Mouse (Mus musculus) midbrain, embryonic 11.5 days (tissue): Measurements from ENCODE around the gene Aurka. TPM values are rescaled to one million over a fixed set of nuclear protein-coding genes. Genes with fewer than 3 reads are reported as not detected.

ENCODE experiments used
- ATAC-seq: fragments of 200-750 bp; cut with Nextera tagmentation; 2 replicates; pipeline ENCODE4 v1.8.0; 2017; ENCODE audit warnings: moderate TSS enrichment, moderate library complexity; ENCODE audit not compliant: low FRiP score
- DNase-seq: peaks from one replicate; pipeline ENCODE4 v3.0.0; 2015; ENCODE audit warnings: low spot score; ENCODE audit errors: missing footprints
- H3K27ac ChIP-seq: fragments of 300-500 bp; sonication (generic); 2 replicates; pipeline ENCODE4 v1.5.1; 2014; ENCODE audit warnings: low read depth, low read length
- H3K27me3 ChIP-seq: fragments of 300-500 bp; sonication (generic); 2 replicates; pipeline ENCODE4 v1.6.1; 2014; ENCODE audit warnings: mild to moderate bottlenecking, low read length, moderate library complexity, mixed read lengths; ENCODE audit not compliant: control insufficient read depth, insufficient read depth
- H3K36me3 ChIP-seq: fragments of 300-500 bp; sonication (generic); 2 replicates; pipeline ENCODE4 v1.6.1; 2014; ENCODE audit warnings: mild to moderate bottlenecking, low read length, moderate library complexity, mixed read lengths; ENCODE audit not compliant: control insufficient read depth, insufficient read depth
- H3K4me1 ChIP-seq: fragments of 300-500 bp; sonication (generic); 2 replicates; pipeline ENCODE4 v1.6.1; 2014; ENCODE audit warnings: low read length; ENCODE audit not compliant: control insufficient read depth, insufficient read depth
- H3K4me2 ChIP-seq: fragments of 300-500 bp; sonication (generic); 2 replicates; pipeline ENCODE4 v1.6.1; 2014; ENCODE audit warnings: mild to moderate bottlenecking, moderate library complexity
- H3K4me3 ChIP-seq: fragments of 300-500 bp; sonication (generic); 2 replicates; pipeline ENCODE4 v1.5.1; 2014; ENCODE audit warnings: low read depth, low read length
- H3K9ac ChIP-seq: fragments of 300-500 bp; sonication (generic); 2 replicates; pipeline ENCODE4 v1.6.1; 2014; ENCODE audit warnings: low read length
- H3K9me3 ChIP-seq: fragments of 300-500 bp; sonication (generic); 2 replicates; pipeline ENCODE4 v1.6.1; 2016; ENCODE audit warnings: low read length; ENCODE audit not compliant: control insufficient read depth
- WGBS: fragments of 180-500 bp; shearing (Covaris S2); extraction: QIAGEN DNeasy Blood & Tissue Kit; methylation state at CpG from one replicate; pipeline ENCODE4 v1.1.7; 2014; 5-methylcytosine and 5-hydroxymethylcytosine counted together
- polyA plus RNA-seq: library from polyadenylated mRNA; unstranded; fragments of >200 nt; fragmentation: Nextera tagmentation; extraction: Ambion mirVana; gene quantifications from 2 replicates; pipeline ENCODE4 v1.2.1, GENCODE M21; 2014

The Aurka gene
- polyA plus RNA-seq, 1 experiment from 2014 or later = 163 TPM

DNA sequence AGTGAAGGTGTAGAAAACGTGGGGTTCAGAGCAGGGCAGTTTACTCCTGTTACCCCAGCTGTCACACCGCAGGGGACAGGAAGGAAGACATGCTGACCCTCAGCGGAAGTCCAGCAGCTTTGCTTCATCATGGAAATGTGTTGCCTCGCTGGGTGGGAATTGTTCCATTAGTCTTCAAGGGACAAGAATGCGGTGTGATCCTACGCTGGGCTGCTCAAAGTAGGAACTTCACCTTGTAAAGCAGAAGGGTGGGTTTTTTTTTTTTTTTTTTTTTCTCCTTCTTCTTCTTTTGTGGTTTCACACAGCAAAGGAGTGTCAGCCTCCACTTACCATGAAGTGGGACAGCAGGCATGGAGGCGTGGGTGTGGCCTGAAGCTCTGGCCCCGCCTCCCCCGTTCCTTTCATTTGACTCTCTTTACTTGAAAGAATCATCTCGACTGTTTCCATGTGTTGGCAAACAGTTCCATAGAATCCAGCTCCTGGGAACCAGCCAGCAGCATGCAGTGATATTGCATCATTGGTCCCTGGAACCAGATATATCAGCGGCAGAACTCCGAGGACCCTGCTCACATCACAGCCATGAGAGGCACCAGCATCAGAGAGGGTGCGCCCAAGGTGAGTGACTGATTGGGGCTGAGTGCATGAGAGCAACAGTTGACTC lies 23.2 kb upstream of the Aurka start, which contains the start of gene Cass4:
Gene Cass4, plus strand, starts transcription at position 404 of the 661 bp plus-strand sequence.
- Histone ChIP-seq H3K4me3 (no peak within 1 kb of the TSS), H3K27me3 (no peaks in the 10 kb centered on the region), H3K4me2 (no peak within 1 kb of the TSS), H3K9ac (no peak within 1 kb of the TSS), H3K36me3 (no peaks in the 10 kb centered on the region), H3K9me3 (no peaks in the 10 kb centered on the region), H3K27ac (no peak within 1 kb of the TSS), H3K4me1 (no peaks in the 10 kb centered on the region)
- 46% methylated on average over 13 of the region's 13 CpGs for WGBS
- no peak for ATAC-seq
- DNase-seq = peak; percentile 53

DNA sequence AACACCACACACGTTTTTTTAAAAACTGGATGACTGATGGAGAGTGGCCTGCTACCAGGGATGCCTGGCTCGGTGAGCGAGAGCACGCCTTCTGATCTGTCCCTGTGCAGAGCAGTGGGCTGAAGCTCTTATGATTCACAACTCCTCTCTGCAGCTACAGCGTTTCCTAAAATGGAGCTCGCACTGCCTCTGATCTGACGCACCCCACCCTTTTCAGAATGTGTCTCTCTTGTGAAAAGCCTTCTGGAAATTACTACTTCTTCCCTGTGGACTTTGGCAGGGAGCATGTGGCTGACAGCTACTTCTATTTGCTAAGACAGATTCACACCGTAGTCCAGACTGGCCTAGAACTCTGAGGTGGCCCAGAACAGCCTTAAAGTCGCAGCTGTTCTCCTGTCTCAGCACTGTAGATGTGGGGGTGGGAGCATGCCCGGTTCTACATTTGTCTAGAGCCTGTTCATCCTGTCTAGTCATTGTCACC lies 21.7 kb upstream of the Aurka start:
- H3K4me1 ChIP-seq = no peaks in the 10 kb centered on the region
- H3K4me3 ChIP-seq = no peak overlapping the region
- no peak for ATAC-seq
- peak; percentile 31 for DNase-seq
- no peak overlapping the region for H3K9ac ChIP-seq
- H3K36me3 ChIP-seq = no peaks in the 10 kb centered on the region
- H3K27ac ChIP-seq = no peak overlapping the region
- no peaks in the 10 kb centered on the region for H3K9me3 ChIP-seq
- WGBS = 83% methylated on average over 10 of the region's 10 CpGs
- no peak overlapping the region for H3K4me2 ChIP-seq
- H3K27me3 ChIP-seq = no peaks in the 10 kb centered on the region

DNA sequence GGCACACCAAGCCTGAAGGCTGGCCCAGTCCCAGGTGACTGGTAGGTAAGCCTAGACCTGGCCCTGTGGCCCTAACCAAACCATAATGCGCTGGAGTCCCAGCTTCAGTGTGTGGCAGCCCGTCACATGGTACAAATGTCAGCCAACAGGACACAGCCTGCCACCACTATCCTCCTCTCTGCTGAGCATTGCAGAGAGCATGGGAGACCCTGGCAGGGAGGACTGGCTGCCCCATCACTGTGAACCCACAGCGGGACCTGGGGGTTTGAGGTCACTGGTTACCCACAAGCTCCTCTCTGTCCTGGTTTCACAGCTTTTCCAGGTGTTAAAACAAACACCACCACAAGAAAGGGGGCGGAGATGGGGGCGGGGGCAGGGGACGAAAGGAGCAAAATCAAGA lies 20.0 kb upstream of the Aurka start:
- Histone ChIP-seq H3K27ac (no peak overlapping the region), H3K36me3 (no peaks in the 10 kb centered on the region), H3K27me3 (no peaks in the 10 kb centered on the region), H3K4me2 (no peak overlapping the region), H3K4me3 (no peak overlapping the region), H3K9ac (no peak overlapping the region), H3K4me1 (no peaks in the 10 kb centered on the region), H3K9me3 (no peaks in the 10 kb centered on the region)
- ATAC-seq (no peak), DNase-seq (no peak)
- 50% methylated on average over 6 of the region's 6 CpGs for WGBS

DNA sequence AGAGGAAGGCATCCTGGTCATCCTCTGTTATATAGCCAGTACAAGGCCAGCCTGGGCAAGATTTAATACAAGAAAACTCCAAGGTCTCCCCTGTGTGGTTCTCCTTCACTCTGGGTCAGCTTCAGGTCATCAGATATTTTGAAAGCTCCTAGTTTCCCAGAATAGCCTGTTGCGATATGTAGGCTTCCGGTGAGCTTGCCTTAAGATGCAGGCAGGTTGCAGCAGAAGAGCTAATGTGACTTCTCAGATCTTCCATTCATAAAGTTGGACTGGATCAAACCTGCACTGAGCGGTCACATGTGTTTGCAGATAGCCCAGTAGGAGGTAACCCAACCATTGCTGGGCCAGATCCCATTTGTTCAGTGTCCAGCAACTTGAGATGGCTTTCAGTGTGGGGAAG lies 14.4 kb upstream of the Aurka start:
- H3K9me3 ChIP-seq = no peaks in the 10 kb centered on the region
- no peaks in the 10 kb centered on the region for H3K4me1 ChIP-seq
- WGBS = 94% methylated on average over 3 of the region's 3 CpGs
- no peak overlapping the region for H3K27ac ChIP-seq
- H3K27me3 ChIP-seq = no peaks in the 10 kb centered on the region
- DNase-seq (no peak), ATAC-seq (no peak)
- no peak overlapping the region for H3K4me2 ChIP-seq
- H3K9ac ChIP-seq = no peak overlapping the region
- H3K4me3 ChIP-seq = no peak overlapping the region
- peaks cover 18% of the 10 kb centered on the region for H3K36me3 ChIP-seq

DNA sequence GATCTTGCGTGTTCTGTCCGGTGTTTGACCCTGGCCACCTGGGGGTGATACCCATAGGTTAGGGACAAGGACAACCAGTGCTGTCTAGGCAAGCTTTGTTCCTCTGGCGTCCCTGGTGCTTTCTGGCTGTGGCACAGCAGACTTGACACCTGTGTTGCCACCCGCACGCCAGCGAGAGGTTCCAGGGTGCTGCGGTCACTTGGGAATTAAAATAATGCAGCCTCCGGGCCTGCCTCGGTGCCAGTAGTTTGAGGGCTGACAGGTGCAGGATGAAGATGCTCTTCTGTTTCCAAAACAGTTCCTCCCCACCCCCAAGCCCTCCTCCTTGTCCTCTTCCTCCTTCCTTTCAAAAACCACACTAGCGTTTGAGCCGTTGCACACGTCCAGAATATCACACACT lies 11.6 kb upstream of the Aurka start:
- ATAC-seq = no peak
- H3K9ac ChIP-seq = no peak overlapping the region
- no peak overlapping the region for H3K4me2 ChIP-seq
- H3K4me3 ChIP-seq = no peak overlapping the region
- H3K4me1 ChIP-seq = no peaks in the 10 kb centered on the region
- 89% methylated on average over 12 of the region's 12 CpGs for WGBS
- peaks cover 25% of the 10 kb centered on the region for H3K36me3 ChIP-seq
- no peak for DNase-seq
- no peak overlapping the region for H3K27ac ChIP-seq
- H3K9me3 ChIP-seq = no peaks in the 10 kb centered on the region
- no peaks in the 10 kb centered on the region for H3K27me3 ChIP-seq

DNA sequence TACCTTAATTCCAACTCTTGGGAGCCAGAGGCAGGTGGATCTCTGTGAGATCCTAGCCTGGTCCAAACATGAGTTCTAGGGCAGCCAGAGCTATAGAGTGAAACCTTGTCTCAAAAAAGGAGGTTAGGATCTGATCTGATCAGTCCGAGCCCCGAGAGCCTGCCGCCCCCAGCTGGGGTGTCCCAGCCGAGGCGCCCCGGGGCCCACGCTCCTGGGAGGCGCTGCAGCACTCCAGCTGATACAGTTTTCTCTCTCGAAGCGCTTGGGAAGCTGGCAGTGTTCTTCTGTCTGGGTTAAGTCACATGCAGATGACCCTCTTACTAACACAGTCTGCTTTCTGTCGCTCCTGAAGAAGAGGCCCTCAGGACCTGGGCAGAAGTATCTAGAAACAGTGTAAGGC lies 11.0 kb upstream of the Aurka start:
- H3K4me3 ChIP-seq = no peak overlapping the region
- H3K9me3 ChIP-seq = no peaks in the 10 kb centered on the region
- H3K9ac ChIP-seq = no peak overlapping the region
- 94% methylated on average over 11 of the region's 11 CpGs for WGBS
- ATAC-seq (no peak), DNase-seq (no peak)
- peaks cover 28% of the 10 kb centered on the region for H3K36me3 ChIP-seq
- H3K4me1 ChIP-seq = no peaks in the 10 kb centered on the region
- no peak overlapping the region for H3K4me2 ChIP-seq
- no peaks in the 10 kb centered on the region for H3K27me3 ChIP-seq
- H3K27ac ChIP-seq = no peak overlapping the region

DNA sequence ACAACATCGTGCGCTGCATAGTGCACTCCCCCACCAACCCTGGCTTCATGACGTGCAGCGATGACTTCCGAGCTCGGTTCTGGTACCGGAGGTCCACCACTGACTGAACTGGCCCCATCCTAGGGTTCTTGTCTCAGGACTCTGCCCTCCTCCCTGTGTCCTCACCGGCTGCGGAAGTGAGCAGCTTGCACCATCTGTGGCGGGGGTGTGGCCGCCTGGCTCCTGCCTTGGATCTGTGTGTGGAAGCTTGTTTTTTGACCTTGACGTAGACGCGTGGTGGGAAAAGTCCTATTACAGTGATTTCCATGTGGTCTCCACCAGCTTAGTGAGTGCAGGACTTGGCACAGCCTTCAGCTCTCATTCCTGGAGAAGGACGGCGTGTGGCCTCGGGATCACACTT lies 10.2 kb upstream of the Aurka start:
- H3K9me3 ChIP-seq = no peaks in the 10 kb centered on the region
- no peak for ATAC-seq
- no peak for DNase-seq
- 94% methylated on average over 17 of the region's 17 CpGs for WGBS
- no peak overlapping the region for H3K9ac ChIP-seq
- no peaks in the 10 kb centered on the region for H3K4me1 ChIP-seq
- H3K4me2 ChIP-seq = no peak overlapping the region
- H3K27me3 ChIP-seq = no peaks in the 10 kb centered on the region
- peaks cover 37% of the 10 kb centered on the region for H3K36me3 ChIP-seq
- no peak overlapping the region for H3K4me3 ChIP-seq
- no peak overlapping the region for H3K27ac ChIP-seq

DNA sequence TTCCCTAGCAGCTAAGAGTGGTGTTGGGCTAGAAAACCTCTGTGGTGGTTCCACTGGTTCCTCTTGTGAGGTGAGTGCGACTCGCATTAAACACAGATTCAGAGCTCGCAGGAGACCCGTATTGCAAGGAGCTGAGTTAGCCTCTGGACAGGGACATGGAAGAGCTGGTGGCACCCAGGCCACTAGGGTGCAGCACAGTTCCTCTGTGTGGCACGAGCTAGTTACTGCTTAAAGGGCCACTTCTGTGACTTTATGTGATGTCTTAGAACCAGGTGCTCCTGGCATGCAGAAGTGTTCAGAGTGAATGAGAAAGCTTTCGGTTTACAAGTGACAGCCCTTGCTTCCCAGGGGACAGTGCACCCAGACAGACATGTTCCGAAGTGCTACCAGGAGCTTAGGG lies 8.0 kb upstream of the Aurka start:
- DNase-seq = no peak
- 76% methylated on average over 7 of the region's 7 CpGs for WGBS

DNA sequence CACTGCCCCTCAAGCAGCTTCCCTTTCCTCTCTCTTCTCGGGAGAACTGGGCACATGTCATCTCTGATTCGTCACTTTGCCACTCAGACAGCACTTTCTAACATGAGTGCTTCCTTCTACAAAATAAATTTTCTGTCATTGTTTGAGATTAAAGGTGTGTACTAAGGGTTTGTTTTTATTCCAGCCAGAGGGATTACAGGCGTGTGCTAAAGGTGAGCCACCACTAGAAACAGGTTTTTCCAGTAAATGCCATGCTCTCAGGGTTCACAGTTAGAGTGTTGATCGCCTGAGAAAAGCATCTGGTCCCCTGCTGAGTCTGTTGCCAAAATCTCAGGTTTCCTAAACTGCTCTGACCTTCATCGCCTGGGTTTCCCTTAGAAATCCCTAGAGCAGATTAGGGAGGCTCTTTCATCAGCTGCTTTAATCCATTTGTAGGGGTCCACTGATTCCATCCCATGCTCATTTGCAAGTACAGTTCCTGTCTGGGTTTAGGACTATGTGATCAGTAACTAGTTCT lies 6.7 kb upstream of the Aurka start:
- Histone ChIP-seq H3K27ac (no peak overlapping the region), H3K4me1 (no peaks in the 10 kb centered on the region; the same call in 1 of the 2 replicates), H3K36me3 (peaks cover 52% of the 10 kb centered on the region), H3K4me3 (no peak overlapping the region), H3K9me3 (no peaks in the 10 kb centered on the region), H3K27me3 (no peaks in the 10 kb centered on the region), H3K4me2 (no peak overlapping the region), H3K9ac (no peak overlapping the region)
- ATAC-seq = no peak
- 73% methylated on average over 5 of the region's 5 CpGs for WGBS
- DNase-seq = no peak

More for the DNA sequence above, 8.0 kb upstream of the Aurka start:
- Histone ChIP-seq H3K9ac (no peak overlapping the region), H3K4me2 (no peak overlapping the region), H3K9me3 (no peaks in the 10 kb centered on the region), H3K4me1 (no peaks in the 10 kb centered on the region), H3K4me3 (no peak overlapping the region), H3K27me3 (no peaks in the 10 kb centered on the region), H3K36me3 (peaks cover 46% of the 10 kb centered on the region), H3K27ac (no peak overlapping the region)
- no peak for ATAC-seq
